Mouse (Mus musculus) frontal cortex, adult 2 months (tissue): Measurements from ENCODE around the gene Lingo2. TPM values are rescaled to one million over a fixed set of nuclear protein-coding genes. Genes with fewer than 3 reads are reported as not detected.
A peak's percentile ranks its signal among the peaks of the same experiment; 100 is the strongest.

Source experiments
- DNase-seq, 2 experiments: peaks; one replicate each; pipeline ENCODE4 v3.0.0; 2022; ENCODE audit warnings: low spot score in 1 of 2; ENCODE audit errors: extremely low spot score in 1 of 2
- polyA plus RNA-seq: library from polyadenylated mRNA; depleted of rRNA; stranded (reverse); fragments of >200 nt; gene quantifications from 2 replicates; pipeline ENCODE4 v1.2.3, GENCODE M21; 2012

Lingo2 gene
- polyA plus RNA-seq, 1 experiment, result 12.6 TPM

GRCm38 (mm10) chr4:35885591-35886542, 1065.7 kb downstream of the Lingo2 start:
- peak in 1 of 2 experiments; percentile 60 for DNase-seq

- no peak for DNase-seq
Measured at GRCm38 (mm10) chr4:35884946-35885460, 1066.5 kb downstream of the Lingo2 start.

GRCm38 (mm10) chr4:35846518-35846917, 1105.0 kb downstream of the Lingo2 start:
- no peak for DNase-seq

GRCm38 (mm10) chr4:35845140-35845539, 1106.4 kb downstream of the Lingo2 start:
- peak in 1 of 2 experiments; percentile 11 for DNase-seq

GRCm38 (mm10) chr4:35844518-35844917, 1107.0 kb downstream of the Lingo2 start:
- DNase-seq, result no peak

GRCm38 (mm10) chr4:35823322-35823870, 1128.2 kb downstream of the Lingo2 start:
- no peak for DNase-seq

- DNase-seq, result peak; percentile 3 to 37
Measured at GRCm38 (mm10) chr4:35820701-35821100, 1130.8 kb downstream of the Lingo2 start.

- DNase-seq, result no peak
Measured at GRCm38 (mm10) chr4:35814698-35815097, 1136.8 kb downstream of the Lingo2 start.

GRCm38 (mm10) chr4:35807497-35808210, 1143.9 kb downstream of the Lingo2 start:
- no peak for DNase-seq

GRCm38 (mm10) chr4:35806881-35807464, 1144.6 kb downstream of the Lingo2 start:
- DNase-seq, result no peak

GRCm38 (mm10) chr4:35784255-35784921, 1167.2 kb downstream of the Lingo2 start:
- no peak for DNase-seq

- no peak for DNase-seq
Measured at GRCm38 (mm10) chr4:35770810-35771209, 1180.7 kb downstream of the Lingo2 start.

- DNase-seq, result no peak
Measured at GRCm38 (mm10) chr4:35766905-35767304, 1184.6 kb downstream of the Lingo2 start.

GRCm38 (mm10) chr4:35761181-35761580, 1190.4 kb downstream of the Lingo2 start:
- no peak for DNase-seq

- DNase-seq, result no peak
Measured at GRCm38 (mm10) chr4:35752121-35752860, 1199.3 kb downstream of the Lingo2 start.

- DNase-seq, result no peak
Measured at GRCm38 (mm10) chr4:35746693-35747092, 1204.9 kb downstream of the Lingo2 start.

GRCm38 (mm10) chr4:35724774-35725173, 1226.8 kb downstream of the Lingo2 start:
- DNase-seq, result no peak

- DNase-seq, result no peak
Measured at GRCm38 (mm10) chr4:35704126-35704525, 1247.4 kb downstream of the Lingo2 start.

GRCm38 (mm10) chr4:35702661-35703060, 1248.9 kb downstream of the Lingo2 start:
- DNase-seq, result no peak
